Mouse (Mus musculus) kidney, embryonic 15.5 days (tissue): ENCODE measurements around the gene Gjd3. TPM values are rescaled to one million over a fixed set of nuclear protein-coding genes. Genes with fewer than 3 reads are reported as not detected.
A peak's percentile ranks its signal among the peaks of the same experiment; 100 is the strongest.

Source experiments
- ATAC-seq: fragments of 200-750 bp; cut with Nextera tagmentation; replicated peaks from 2 replicates; pipeline ENCODE4 v1.8.0; 2017; ENCODE audit warnings: moderate TSS enrichment; ENCODE audit not compliant: low FRiP score
- H3K27ac ChIP-seq: fragments of 300-500 bp; sonication (generic); 2 replicates; pipeline ENCODE4 v1.5.1; 2015; ENCODE audit warnings: mild to moderate bottlenecking, inconsistent platforms
- H3K27me3 ChIP-seq: fragments of 300-500 bp; sonication (generic); 2 replicates; pipeline ENCODE4 v1.6.1; 2015; ENCODE audit warnings: inconsistent platforms
- H3K36me3 ChIP-seq: fragments of 300-500 bp; sonication (generic); 2 replicates; pipeline ENCODE4 v1.6.1; 2015; ENCODE audit warnings: inconsistent platforms
- H3K4me1 ChIP-seq: fragments of 300-500 bp; sonication (generic); 2 replicates; pipeline ENCODE4 v1.6.1; 2015; ENCODE audit warnings: inconsistent platforms
- H3K4me2 ChIP-seq: fragments of 300-500 bp; sonication (generic); 2 replicates; pipeline ENCODE4 v1.6.1; 2015; ENCODE audit warnings: moderate library complexity, mild to moderate bottlenecking, inconsistent platforms
- H3K4me3 ChIP-seq: fragments of 300-500 bp; sonication (generic); replicated peaks from 2 replicates; pipeline ENCODE4 v1.5.1; 2015; ENCODE audit warnings: mild to moderate bottlenecking, inconsistent platforms
- H3K9ac ChIP-seq: fragments of 300-500 bp; sonication (generic); 2 replicates; pipeline ENCODE4 v1.6.1; 2015; ENCODE audit warnings: mild to moderate bottlenecking, inconsistent platforms
- H3K9me3 ChIP-seq: fragments of 300-500 bp; sonication (generic); replicated peaks from 2 replicates; pipeline ENCODE4 v1.6.1; 2016; ENCODE audit warnings: inconsistent platforms
- WGBS: fragments of 180-500 bp; shearing (Covaris S2); methylation state at CpG from one replicate; pipeline ENCODE4 v1.1.7; 2015; ENCODE audit warnings: mixed read lengths; 5-methylcytosine and 5-hydroxymethylcytosine counted together
- polyA plus RNA-seq: library from polyadenylated mRNA; unstranded; fragments of >200 nt; fragmentation: Nextera tagmentation; extraction: Ambion mirVana; gene quantifications from 2 replicates; pipeline ENCODE4 v1.2.1, GENCODE M21; 2015

The Gjd3 gene
- polyA plus RNA-seq, 1 experiment from 2014 or later: 0.51 TPM

GRCm38 (mm10) chr11:98968079-98968478 lies 14.7 kb downstream of the Gjd3 start:
- Histone ChIP-seq H3K4me2 (no peak overlapping the region; the same call in 1 of the 2 replicates), H3K4me3 (no peak overlapping the region), H3K9me3 (no peaks in the 10 kb centered on the region), H3K4me1 (peaks cover 89% of the 10 kb centered on the region), H3K27ac (peak overlapping the region; percentile 71), H3K36me3 (peaks cover 60% of the 10 kb centered on the region), H3K27me3 (no peaks in the 10 kb centered on the region), H3K9ac (no peak overlapping the region)
- WGBS: 63% methylated on average over 16 of the region's 16 CpGs
- ATAC-seq: no peak

- Histone ChIP-seq H3K9me3 (no peaks in the 10 kb centered on the region), H3K4me2 (peak overlapping the region; percentile 97), H3K4me3 (no peak overlapping the region), H3K27ac (peak overlapping the region; percentile 89), H3K36me3 (peaks cover 45% of the 10 kb centered on the region), H3K4me1 (peaks cover 100% of the 10 kb centered on the region), H3K9ac (no peak overlapping the region), H3K27me3 (no peaks in the 10 kb centered on the region)
- 0 out of 2 replicates have a peak, but pooled peaks have one; percentile 13 for ATAC-seq
- WGBS: 31% methylated on average over 9 of the region's 9 CpGs
These were observed 16.2 kb downstream of the Gjd3 start for GRCm38 (mm10) chr11:98966499-98967141.

- WGBS: 13% methylated on average over 11 of the region's 11 CpGs
These were observed 17.3 kb downstream of the Gjd3 start for GRCm38 (mm10) chr11:98965416-98966077.

GRCm38 (mm10) chr11:98964616-98965415 lies 18.0 kb downstream of the Gjd3 start:
- Histone ChIP-seq H3K4me3 (peak overlapping the region; percentile 68), H3K27ac (peak overlapping the region; percentile 89), H3K4me1 (peaks cover 100% of the 10 kb centered on the region), H3K4me2 (peak overlapping the region; percentile 97), H3K27me3 (no peaks in the 10 kb centered on the region), H3K36me3 (peaks cover 27% of the 10 kb centered on the region), H3K9me3 (no peaks in the 10 kb centered on the region), H3K9ac (peak overlapping the region; percentile 45; the same call in 1 of the 2 replicates)
- no peak for ATAC-seq
- 26% methylated on average over 15 of the region's 15 CpGs for WGBS

More at GRCm38 (mm10) chr11:98965416-98966077, 17.3 kb downstream of the Gjd3 start:
- H3K9ac ChIP-seq: peak overlapping the region; percentile 45; the same call in 1 of the 2 replicates
- H3K9me3 ChIP-seq: no peaks in the 10 kb centered on the region
- no peak for ATAC-seq
- no peaks in the 10 kb centered on the region for H3K27me3 ChIP-seq
- H3K4me2 ChIP-seq: peak overlapping the region; percentile 97
- peaks cover 100% of the 10 kb centered on the region for H3K4me1 ChIP-seq
- peak overlapping the region; percentile 68 for H3K4me3 ChIP-seq
- H3K27ac ChIP-seq: peak overlapping the region; percentile 89
- H3K36me3 ChIP-seq: peaks cover 35% of the 10 kb centered on the region

- peak overlapping the region; percentile 45; the same call in 1 of the 2 replicates for H3K9ac ChIP-seq
- H3K27me3 ChIP-seq: no peaks in the 10 kb centered on the region
- peak overlapping the region; percentile 97 for H3K4me2 ChIP-seq
- H3K36me3 ChIP-seq: peaks cover 23% of the 10 kb centered on the region
- H3K27ac ChIP-seq: peak overlapping the region; percentile 89
- H3K9me3 ChIP-seq: no peaks in the 10 kb centered on the region
- H3K4me1 ChIP-seq: peaks cover 100% of the 10 kb centered on the region
- WGBS: 12% methylated on average over 6 of the region's 6 CpGs
- ATAC-seq: no peak
- peak overlapping the region; percentile 68 for H3K4me3 ChIP-seq
These were observed 18.6 kb downstream of the Gjd3 start for GRCm38 (mm10) chr11:98964201-98964615.

GRCm38 (mm10) chr11:98963191-98964021 lies 19.4 kb downstream of the Gjd3 start:
- Histone ChIP-seq H3K36me3 (peaks cover 19% of the 10 kb centered on the region), H3K27me3 (no peaks in the 10 kb centered on the region), H3K4me2 (peak overlapping the region; percentile 97), H3K9ac (peak overlapping the region; percentile 33), H3K27ac (peak overlapping the region; percentile 89), H3K4me3 (peak overlapping the region; percentile 68), H3K4me1 (peaks cover 98% of the 10 kb centered on the region), H3K9me3 (no peaks in the 10 kb centered on the region)
- under 1% methylated on average over 32 of the region's 32 CpGs for WGBS
- peak; percentile 83 for ATAC-seq

GRCm38 (mm10) chr11:98962421-98963095 lies 20.3 kb downstream of the Gjd3 start:
- no peak for ATAC-seq
- Histone ChIP-seq H3K4me1 (peaks cover 90% of the 10 kb centered on the region), H3K9me3 (no peaks in the 10 kb centered on the region), H3K27ac (peak overlapping the region; percentile 89), H3K27me3 (no peaks in the 10 kb centered on the region), H3K4me3 (peak overlapping the region; percentile 68), H3K36me3 (peaks cover 14% of the 10 kb centered on the region), H3K9ac (peak overlapping the region; percentile 33), H3K4me2 (peak overlapping the region; percentile 97)
- 17% methylated on average over 12 of the region's 12 CpGs for WGBS

GRCm38 (mm10) chr11:98961766-98962165 lies 21.1 kb downstream of the Gjd3 start:
- 8% methylated on average over 8 of the region's 8 CpGs for WGBS
- no peak for ATAC-seq

GRCm38 (mm10) chr11:98961051-98961592 lies 21.7 kb downstream of the Gjd3 start:
- Histone ChIP-seq H3K9me3 (no peaks in the 10 kb centered on the region), H3K9ac (peak overlapping the region; percentile 59), H3K27ac (peak overlapping the region; percentile 89), H3K27me3 (no peaks in the 10 kb centered on the region), H3K4me2 (peak overlapping the region; percentile 97), H3K4me3 (peak overlapping the region; percentile 68), H3K36me3 (peaks cover 16% of the 10 kb centered on the region), H3K4me1 (peaks cover 80% of the 10 kb centered on the region)
- 2% methylated on average over 18 of the region's 18 CpGs for WGBS
- no peak for ATAC-seq

More at GRCm38 (mm10) chr11:98961766-98962165, 21.1 kb downstream of the Gjd3 start:
- Histone ChIP-seq H3K4me2 (peak overlapping the region; percentile 97), H3K9ac (peak overlapping the region; percentile 59), H3K9me3 (no peaks in the 10 kb centered on the region), H3K4me3 (peak overlapping the region; percentile 68), H3K4me1 (peaks cover 82% of the 10 kb centered on the region), H3K36me3 (peaks cover 13% of the 10 kb centered on the region), H3K27me3 (no peaks in the 10 kb centered on the region), H3K27ac (peak overlapping the region; percentile 89)

- under 1% methylated on average over 51 of the region's 53 CpGs for WGBS
- Histone ChIP-seq H3K4me3 (peak overlapping the region; percentile 68), H3K4me1 (peaks cover 79% of the 10 kb centered on the region), H3K4me2 (peak overlapping the region; percentile 97), H3K9ac (peak overlapping the region; percentile 59), H3K9me3 (no peaks in the 10 kb centered on the region), H3K36me3 (peaks cover 16% of the 10 kb centered on the region), H3K27ac (peak overlapping the region; percentile 89), H3K27me3 (no peaks in the 10 kb centered on the region)
- ATAC-seq: peak; percentile 16
These were observed 22.4 kb downstream of the Gjd3 start for GRCm38 (mm10) chr11:98960313-98960906.
